Mouse (Mus musculus) olfactory bulb, adult 2 months (tissue): ENCODE results near the gene Eif2ak4.

Experiments used
- CTCF ChIP-seq: fragments of 200-500 bp; IDR thresholded peaks from 2 replicates; pipeline ENCODE4 v1.5.1; 2012; ENCODE audit warnings: low read depth, mild to moderate bottlenecking, low read length, moderate library complexity; ENCODE audit not compliant: insufficient read depth
- POLR2A ChIP-seq: fragments of 200-500 bp; IDR thresholded peaks from 2 replicates; pipeline ENCODE4 v1.6.1; 2012; ENCODE audit warnings: mild to moderate bottlenecking, low read depth, low read length, moderate library complexity; ENCODE audit not compliant: insufficient read depth

DNA sequence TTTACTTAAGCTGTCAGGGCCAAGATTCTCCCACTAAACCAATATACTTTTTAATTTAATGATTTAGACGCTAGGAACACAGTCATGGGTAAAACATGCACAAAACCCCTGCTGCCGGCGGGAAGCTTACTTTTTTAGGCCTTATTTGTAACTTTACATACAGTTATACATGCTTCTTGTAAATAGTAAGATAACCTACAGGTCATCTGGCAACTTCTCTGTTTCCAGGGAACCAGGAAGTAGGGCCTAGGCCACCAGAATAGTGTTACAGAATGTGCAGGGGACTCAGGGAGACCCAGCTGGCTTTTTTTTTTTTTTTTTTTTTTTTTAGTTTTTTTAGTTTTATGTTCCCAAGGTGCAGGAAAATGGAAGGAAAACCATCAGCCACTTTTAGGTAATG is 1.2 kb downstream of the Eif2ak4 start:
- TF ChIP-seq CTCF (no peak), POLR2A (no peak)
